Mouse (Mus musculus) heart, adult 2 months (tissue): Measurements from ENCODE around the gene Gm14597. TPM values are rescaled to one million over a fixed set of nuclear protein-coding genes. Genes with fewer than 3 reads are reported as not detected.
"Not testable (repeated sequence)": the region's sequence is repeated elsewhere in the genome, so short reads cannot be mapped to it uniquely, and the experiment has no call there.

Experiments
- DNase-seq, 2 experiments: peaks; one replicate each; pipeline ENCODE4 v3.0.0; 2021
- H3K27ac ChIP-seq: fragments of 200-600 bp; 2 replicates; pipeline ENCODE4 v1.8.1; 2022
- H3K27me3 ChIP-seq: fragments of 200-500 bp; 2 replicates; pipeline ENCODE4 v1.6.1; 2012; ENCODE audit warnings: mild to moderate bottlenecking, low read length, inconsistent platforms, mixed read lengths; ENCODE audit not compliant: control insufficient read depth, insufficient read depth
- H3K36me3 ChIP-seq: fragments of 200-500 bp; 2 replicates; pipeline ENCODE4 v1.6.1; 2012; ENCODE audit warnings: low read length, inconsistent platforms; ENCODE audit not compliant: control insufficient read depth, insufficient read depth
- H3K4me1 ChIP-seq: fragments of 200-500 bp; 2 replicates; pipeline ENCODE4 v1.6.1; 2011; ENCODE audit warnings: low read length; ENCODE audit not compliant: control insufficient read depth, insufficient read depth
- H3K4me3 ChIP-seq: fragments of 200-600 bp; 2 replicates; pipeline ENCODE4 v1.8.1; 2022
- H3K79me2 ChIP-seq: fragments of 200-500 bp; replicated peaks from 2 replicates; pipeline ENCODE4 v1.6.1; 2012; ENCODE audit warnings: mild to moderate bottlenecking, inconsistent platforms, low read length, moderate library complexity, mixed read lengths; ENCODE audit not compliant: control insufficient read depth, insufficient read depth
- H3K9ac ChIP-seq: fragments of 200-500 bp; 2 replicates; pipeline ENCODE4 v1.6.1; 2012; ENCODE audit warnings: low read depth, mild to moderate bottlenecking, control low read depth, inconsistent platforms, low read length, mixed read lengths
- CTCF ChIP-seq: fragments of 200-600 bp; IDR thresholded peaks from 2 replicates; pipeline ENCODE4 v1.8.1; 2022; ENCODE audit warnings: antibody characterized with exemption, mild to moderate bottlenecking, moderate library complexity
- EP300 ChIP-seq: fragments of 200-500 bp; IDR thresholded peaks from 2 replicates; pipeline ENCODE4 v1.6.1; 2011; ENCODE audit warnings: low read depth, low read length, control low read depth; ENCODE audit not compliant: insufficient read depth
- POLR2A ChIP-seq: fragments of 200-500 bp; IDR thresholded peaks from 2 replicates; pipeline ENCODE4 v1.6.1; 2011; ENCODE audit warnings: mild to moderate bottlenecking, low read depth, low read length, control low read depth; ENCODE audit not compliant: insufficient read depth
- WGBS: fragments of 180-500 bp; shearing (Covaris S2); methylation state at CpG from one replicate; pipeline ENCODE4 v1.1.7; 2018; 5-methylcytosine and 5-hydroxymethylcytosine counted together
- intact Hi-C: fragments of 180-260 bp; cut with DNase I; formaldehyde crosslinking; loops from one replicate; pipeline ENCODE4 v1.15.1; 2025
- long read RNA-seq: library from polyadenylated mRNA; stranded (forward); transcript quantifications from one replicate; pipeline ENCODE4 v2.0.0, GENCODE M21; 2021
- polyA plus RNA-seq: library from polyadenylated mRNA; depleted of rRNA; stranded (reverse); fragments of >200 nt; gene quantifications from 2 replicates; pipeline ENCODE4 v1.2.3, GENCODE M21; 2012; rRNA removed
- total RNA-seq, 2 experiments: library from RNA; stranded (reverse); gene quantifications; 2 replicates each; pipeline ENCODE4 v1.2.3; 2021

The Gm14597 gene
- total RNA-seq = not detected
- not detected in 2 replicates for polyA plus RNA-seq
- long read RNA-seq = 0 reads

- Histone ChIP-seq H3K27ac (peak within 1 kb of the TSS; percentile 81), H3K9ac (peak within 1 kb of the TSS; percentile 64), H3K4me3 (peak within 1 kb of the TSS; percentile 54)
- intact Hi-C loops, H3K36me3 ChIP-seq, H3K4me1 ChIP-seq, H3K27me3 ChIP-seq, H3K79me2 ChIP-seq, DNase-seq: not testable (repeated sequence)
- WGBS = 67% methylated on average over 3 of the region's 4 CpGs
These were observed at the start of gene Gm14597 for GRCm38 (mm10) chrX:53608879-53609278. Gene Gm14597 (minus strand): TSS chrX:53608979.

GRCm38 (mm10) chrX:53652917-53653316 is 44.1 kb upstream of the Gm14597 start:
- H3K36me3 ChIP-seq, H3K79me2 ChIP-seq, H3K4me1 ChIP-seq, intact Hi-C loops, DNase-seq, H3K27me3 ChIP-seq, H3K4me3 ChIP-seq, H3K27ac ChIP-seq, H3K9ac ChIP-seq: not testable (repeated sequence)
- 48% methylated on average over 4 of the region's 4 CpGs for WGBS

- H3K4me3 ChIP-seq = no peak overlapping the region
- H3K27ac ChIP-seq = peak overlapping the region; percentile 63
- H3K79me2 ChIP-seq = no peaks in the 10 kb centered on the region
- DNase-seq = peak; percentile 10 to 21
- no peaks in the 10 kb centered on the region; the same call in 1 of the 2 replicates for H3K4me1 ChIP-seq
- WGBS = 55% methylated on average over 6 of the region's 6 CpGs
- TF ChIP-seq EP300 (no peak), CTCF (no peak), POLR2A (no peak)
- H3K9ac ChIP-seq = no peak overlapping the region
- intact Hi-C loops = no loop called here
- H3K36me3 ChIP-seq = no peaks in the 10 kb centered on the region
- H3K27me3 ChIP-seq = no peaks in the 10 kb centered on the region
These were observed 37.1 kb upstream of the Gm14597 start for GRCm38 (mm10) chrX:53645885-53646284.

- TF ChIP-seq POLR2A = peak; percentile 47; the same call in 1 of the 2 replicates
- TF ChIP-seq EP300 = 0 out of 2 replicates have a peak, but pooled peaks have one; percentile 19
- H3K9ac ChIP-seq, intact Hi-C loops, H3K36me3 ChIP-seq, H3K4me1 ChIP-seq, H3K27me3 ChIP-seq, H3K79me2 ChIP-seq: not testable (repeated sequence)
- peak; percentile 88 for DNase-seq
- WGBS = 20% methylated on average over 12 of the region's 50 CpGs
- peak within 1 kb of the TSS; percentile 23; the same call in 1 of the 2 replicates for H3K4me3 ChIP-seq
- H3K27ac ChIP-seq = peak within 1 kb of the TSS; percentile 77
These were observed 34.5 kb upstream of the Gm14597 start, which contains the start of gene Rtl8a for GRCm38 (mm10) chrX:53642980-53643961. Gene Rtl8a (minus strand): TSS chrX:53643682.

GRCm38 (mm10) chrX:53642604-53642979 is 33.8 kb upstream of the Gm14597 start:
- WGBS = 37% methylated on average over 4 of the region's 4 CpGs
- H3K9ac ChIP-seq, intact Hi-C loops, H3K27me3 ChIP-seq, H3K4me1 ChIP-seq, H3K36me3 ChIP-seq, H3K79me2 ChIP-seq, H3K27ac ChIP-seq, H3K4me3 ChIP-seq, DNase-seq: not testable (repeated sequence)

- H3K36me3 ChIP-seq, H3K4me1 ChIP-seq, DNase-seq, H3K27me3 ChIP-seq, H3K4me3 ChIP-seq, intact Hi-C loops, H3K79me2 ChIP-seq, H3K27ac ChIP-seq, H3K9ac ChIP-seq: not testable (repeated sequence)
- WGBS = 46% methylated on average over 3 of the region's 3 CpGs
These were observed 29.3 kb upstream of the Gm14597 start for GRCm38 (mm10) chrX:53638107-53638506.

- not testable (repeated sequence) for H3K79me2 ChIP-seq, H3K27me3 ChIP-seq, H3K4me3 ChIP-seq, H3K36me3 ChIP-seq, H3K9ac ChIP-seq, H3K4me1 ChIP-seq, DNase-seq
- intact Hi-C loops = loop anchor here (5.0 kb wide), 1 partner anchor 61 kb away; the partner anchor contains the start of gene Rtl8b
- peak overlapping the region; percentile 48 for H3K27ac ChIP-seq
These were observed 2.6 kb upstream of the Gm14597 start for GRCm38 (mm10) chrX:53611395-53611794.
